Mouse (Mus musculus): ENCODE results near the gene Slc26a3.

The Slc26a3 gene

GRCm38 (mm10) chr12:31390571-31390970, at the start of gene Slc26a3:
Gene Slc26a3 (plus strand): TSS chr12:31390871.
- no peak for DNase-seq (ENCODE audit: low read depth, low spot score)

- peak; percentile 41 for DNase-seq (ENCODE audit: low read depth, low spot score)
Measured at GRCm38 (mm10) chr12:31350191-31350943, 40.3 kb upstream of the Slc26a3 start.

GRCm38 (mm10) chr12:31350944-31351928, 39.4 kb upstream of the Slc26a3 start, which contains the start of gene Dld:
Gene Dld (minus strand): TSS chr12:31351453.
- peak; percentile 97 for DNase-seq (ENCODE audit: low read depth, low spot score)

DNA sequence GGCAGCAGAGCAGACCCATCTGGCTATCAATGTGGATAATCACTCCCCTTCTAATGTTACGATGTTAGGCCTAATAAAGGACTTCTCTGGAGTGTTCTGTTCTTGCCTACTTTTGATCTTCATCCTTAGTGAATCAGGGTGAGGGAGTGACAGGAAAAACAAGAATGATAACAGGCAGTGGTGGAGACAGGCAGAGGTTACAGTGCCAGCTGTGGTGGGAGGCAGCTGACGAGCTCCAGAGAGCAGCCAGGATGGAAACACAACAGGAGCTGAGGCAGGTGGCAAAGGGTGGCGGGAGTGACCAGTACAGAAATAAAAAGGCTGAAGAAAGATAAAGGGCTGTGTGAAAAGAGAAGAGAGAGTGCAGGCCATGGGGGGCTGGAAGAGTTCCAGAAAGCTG, 24.2 kb upstream of the Slc26a3 start:
- DNase-seq (ENCODE audit: low read depth, low spot score) = no peak

GRCm38 (mm10) chr12:31367721-31368120, 22.9 kb upstream of the Slc26a3 start:
- no peak for DNase-seq (ENCODE audit: low read depth, low spot score)

DNA sequence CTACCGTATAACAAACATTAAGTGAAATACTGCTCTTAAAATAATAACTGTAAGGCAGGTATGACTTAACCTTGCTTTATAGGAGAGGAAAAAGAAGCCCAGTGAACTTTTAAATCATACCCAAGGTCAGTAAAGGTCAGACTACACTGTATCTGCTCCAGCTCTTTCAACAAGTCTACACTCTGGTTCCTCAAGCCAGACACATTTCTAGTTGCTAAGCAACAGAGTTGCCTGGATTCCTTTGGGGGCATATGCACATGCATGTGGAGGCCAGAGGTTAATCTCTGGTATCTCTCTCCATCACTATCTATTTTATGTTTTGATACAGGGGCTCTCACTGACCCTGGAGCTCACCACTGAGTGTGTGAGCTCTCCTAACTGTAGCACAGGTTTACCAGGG, 21.6 kb upstream of the Slc26a3 start:
- no peak for DNase-seq (ENCODE audit: low read depth, low spot score)

DNA sequence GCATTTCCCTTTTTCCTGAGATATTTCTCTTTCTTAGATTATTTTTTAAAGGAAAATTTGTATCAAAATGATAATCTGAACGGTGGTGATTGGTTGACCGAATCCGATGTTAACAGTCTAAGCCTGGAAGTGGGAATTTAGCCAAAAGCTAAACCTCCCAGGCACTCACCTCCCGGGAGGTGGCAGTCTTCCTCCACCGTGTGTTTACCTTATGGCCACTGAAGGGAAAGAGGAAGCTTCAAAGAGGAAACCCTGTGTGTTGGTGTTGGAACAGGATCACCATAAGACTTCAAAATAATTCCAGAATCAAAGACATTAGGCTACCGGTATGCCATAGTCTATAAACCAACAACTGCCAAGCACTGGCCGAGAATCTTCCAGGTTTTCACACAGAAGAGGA, 21.0 kb upstream of the Slc26a3 start:
- DNase-seq (ENCODE audit: low read depth, low spot score) = no peak

GRCm38 (mm10) chr12:31374603-31375282, 15.9 kb upstream of the Slc26a3 start:
- peak; percentile 96 for DNase-seq (ENCODE audit: low read depth, low spot score)

DNA sequence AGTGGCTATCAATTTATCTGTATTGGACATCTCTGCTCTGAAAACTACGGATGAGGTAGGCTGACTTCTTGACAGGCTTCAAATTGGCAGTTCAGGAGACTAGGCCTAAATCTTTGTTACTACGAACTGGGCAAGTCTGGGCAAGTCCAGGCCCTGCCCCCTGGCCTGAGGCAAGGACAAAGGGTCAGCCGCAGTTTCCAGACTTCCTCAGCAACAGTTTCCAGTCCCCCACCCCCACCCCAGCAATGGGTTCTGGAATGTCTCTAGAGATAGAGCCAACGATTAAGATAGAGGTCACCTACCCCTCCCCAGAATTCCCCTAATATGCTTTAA, 15.4 kb upstream of the Slc26a3 start:
- peak; percentile 17 for DNase-seq (ENCODE audit: low read depth, low spot score)

- DNase-seq (ENCODE audit: low read depth, low spot score) = peak; percentile 69
Measured at GRCm38 (mm10) chr12:31376326-31376950, 14.2 kb upstream of the Slc26a3 start.

- no peak for DNase-seq (ENCODE audit: low read depth, low spot score)
Measured at GRCm38 (mm10) chr12:31377241-31377640, 13.4 kb upstream of the Slc26a3 start.

DNA sequence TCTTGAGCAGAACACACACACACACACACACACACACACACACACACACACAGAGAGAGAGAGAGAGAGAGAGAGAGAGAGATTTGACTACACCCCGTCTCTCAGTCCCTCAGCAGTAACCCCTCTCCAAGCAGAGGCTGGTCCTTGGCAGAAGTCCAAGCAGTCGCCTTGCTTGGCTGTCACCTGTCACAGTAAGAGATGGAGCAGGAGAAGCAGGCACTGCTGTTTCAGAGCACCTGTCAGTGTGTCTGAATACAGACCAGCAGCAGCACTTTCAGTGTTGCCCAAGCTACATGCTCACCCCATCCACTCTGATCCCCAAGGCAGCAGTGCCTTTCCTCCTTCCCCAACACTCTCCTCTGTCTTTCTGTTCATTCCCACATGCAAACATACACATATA, 9.8 kb upstream of the Slc26a3 start:
- no peak for DNase-seq (ENCODE audit: low read depth, low spot score)

DNA sequence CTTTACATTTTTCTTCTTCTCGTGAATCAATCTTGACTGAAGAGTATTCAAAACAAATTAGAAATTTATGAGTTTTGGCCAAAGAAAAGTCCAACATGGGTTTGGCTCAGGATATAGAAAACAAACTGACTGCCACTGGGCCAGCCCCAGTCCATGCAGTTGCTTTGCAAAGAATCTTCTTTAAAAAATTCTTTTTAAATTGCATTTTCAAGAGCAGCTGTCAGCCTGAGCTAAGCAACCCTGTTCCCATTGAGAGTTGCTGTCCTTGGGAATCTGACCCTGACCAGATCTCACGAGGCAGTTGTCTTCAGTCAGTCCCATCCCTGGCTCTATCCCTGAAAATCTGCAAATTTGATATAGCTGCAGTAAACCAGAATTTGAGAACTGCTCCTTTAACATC, 8.2 kb upstream of the Slc26a3 start:
- DNase-seq (ENCODE audit: low read depth, low spot score) = no peak

- no peak for DNase-seq (ENCODE audit: low read depth, low spot score)
Measured at GRCm38 (mm10) chr12:31387303-31387702, 3.4 kb upstream of the Slc26a3 start.

DNA sequence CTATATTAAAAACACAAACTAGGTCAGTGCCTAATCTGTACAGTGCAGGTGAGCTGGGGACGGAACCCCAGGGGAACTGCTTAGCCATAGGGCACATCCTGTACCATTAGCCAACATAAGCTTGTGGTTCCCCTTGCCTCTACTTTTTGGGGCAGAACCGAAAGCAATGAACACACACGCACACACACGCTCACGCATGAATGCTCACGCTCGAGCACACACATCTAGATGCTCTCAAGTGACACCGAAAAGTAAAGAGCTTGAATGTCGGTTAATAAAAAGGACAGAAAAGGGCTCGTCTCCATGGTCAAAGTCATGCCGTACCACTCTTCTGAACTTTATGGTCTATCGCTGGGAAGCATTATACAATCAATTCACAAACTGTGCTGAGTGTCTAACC, 1.0 kb downstream of the Slc26a3 start:
- DNase-seq (ENCODE audit: low read depth, low spot score) = no peak

DNA sequence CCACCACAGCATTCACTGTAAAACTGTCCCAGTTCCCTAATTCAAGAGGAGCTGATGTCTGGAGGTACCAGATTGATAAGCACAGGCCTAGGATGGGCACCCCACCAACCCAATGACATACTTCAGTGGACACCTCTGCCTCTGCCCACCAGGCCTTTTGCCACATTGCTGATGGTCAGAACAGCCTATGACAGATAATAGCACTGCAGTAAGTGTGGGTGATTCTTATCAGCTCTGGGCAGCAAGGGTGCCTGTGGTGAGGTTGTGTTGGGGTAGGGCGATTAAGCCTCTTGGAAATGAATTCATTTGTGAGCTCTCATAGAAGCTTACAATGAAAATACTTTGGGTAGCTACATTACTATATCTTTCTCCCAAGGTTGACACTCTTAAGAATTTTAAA, 5.2 kb downstream of the Slc26a3 start:
- no peak for DNase-seq (ENCODE audit: low read depth, low spot score)

- no peak for DNase-seq (ENCODE audit: low read depth, low spot score)
Measured at GRCm38 (mm10) chr12:31397709-31398108, 7.0 kb downstream of the Slc26a3 start.

- no peak for DNase-seq (ENCODE audit: low read depth, low spot score)
Measured at GRCm38 (mm10) chr12:31400821-31401220, 10.2 kb downstream of the Slc26a3 start.

DNA sequence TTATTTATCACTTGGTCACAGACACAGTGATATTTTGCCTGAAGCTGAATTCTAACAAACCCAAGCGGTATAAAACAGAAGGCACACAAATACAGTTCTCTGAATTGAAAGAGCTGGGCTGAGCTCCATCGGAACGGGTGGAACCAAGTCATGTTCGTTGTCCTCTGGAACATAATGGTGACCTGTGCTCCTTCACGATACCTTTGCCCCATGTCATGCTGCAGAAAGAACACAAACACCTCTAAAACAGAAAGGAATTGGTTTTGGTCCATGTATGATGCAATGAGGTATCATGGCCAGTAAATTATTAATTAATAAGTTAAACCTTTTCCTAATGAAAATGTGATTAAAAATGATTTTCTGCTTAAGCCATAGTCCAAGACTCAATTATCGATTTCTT, 11.3 kb downstream of the Slc26a3 start:
- no peak for DNase-seq (ENCODE audit: low read depth, low spot score)

- no peak for DNase-seq (ENCODE audit: low read depth, low spot score)
Measured at GRCm38 (mm10) chr12:31404575-31405240, 14.0 kb downstream of the Slc26a3 start.

GRCm38 (mm10) chr12:31415971-31416370, 25.3 kb downstream of the Slc26a3 start:
- peak; percentile 85 for DNase-seq (ENCODE audit: low read depth, low spot score)

Data from 3T3-L1 (cell line).